Mouse (Mus musculus) hindbrain, embryonic 16.5 days (tissue): ENCODE measurements around the gene Tbc1d15. TPM values are rescaled to one million over a fixed set of nuclear protein-coding genes. Genes with fewer than 3 reads are reported as not detected.

Experiments
- polyA plus RNA-seq: library from polyadenylated mRNA; unstranded; fragments of >200 nt; fragmentation: Nextera tagmentation; extraction: Ambion mirVana; gene quantifications from 2 replicates; pipeline ENCODE4 v1.2.1, GENCODE M21; 2015

Tbc1d15 gene
- polyA plus RNA-seq, 1 experiment from 2014 or later: 26.9 TPM

Other genes starting within 250 kb of the Tbc1d15 start
- gene Tph2, start 66.4 kb downstream of the Tbc1d15 start, polyA plus RNA-seq: 10.9 and 13.8 TPM in 2 replicates
- gene Rab21, start 64.1 kb upstream of the Tbc1d15 start, polyA plus RNA-seq: 7.0 TPM in 2 replicates
- 34.0 and 34.1 TPM in 2 replicates for gene Tmem19, start 111.0 kb upstream of the Tbc1d15 start, polyA plus RNA-seq
- gene Thap2, start 133.0 kb upstream of the Tbc1d15 start, polyA plus RNA-seq: 19.9 and 20.0 TPM in 2 replicates
- gene Zfc3h1, start 133.5 kb upstream of the Tbc1d15 start, polyA plus RNA-seq: 12.5 and 13.2 TPM in 2 replicates